Mouse (Mus musculus): ENCODE measurements at regions not wholly inside any gene's neighbourhood (a gene's known extent, or its start where the extent isn't known, plus 50 kb on each side); places are given as distances from the start of the nearest gene placed in this dataset.

DNA sequence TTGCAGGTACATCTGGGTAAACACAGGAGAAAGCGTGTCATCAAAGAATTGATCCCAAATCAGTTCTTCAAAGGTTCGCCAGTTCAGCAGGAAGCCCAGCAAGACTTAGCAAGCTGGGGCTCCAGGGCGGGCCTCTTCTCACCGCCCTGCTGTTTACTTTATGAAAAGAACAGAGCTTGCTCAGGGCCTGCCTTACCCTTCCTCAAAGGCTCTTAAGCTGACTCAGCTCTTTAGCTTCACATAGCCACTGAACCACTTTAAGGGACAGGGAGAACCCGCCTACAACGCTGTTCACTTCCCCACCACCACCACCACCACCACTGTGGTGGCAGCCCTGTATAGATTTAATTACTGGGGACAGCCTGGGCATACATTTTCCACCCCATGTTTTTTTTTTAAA lies 148.5 kb downstream of the Clic5 start:
- no peak for DNase-seq (ENCODE audit: low spot score in 2 of 2)

DNA sequence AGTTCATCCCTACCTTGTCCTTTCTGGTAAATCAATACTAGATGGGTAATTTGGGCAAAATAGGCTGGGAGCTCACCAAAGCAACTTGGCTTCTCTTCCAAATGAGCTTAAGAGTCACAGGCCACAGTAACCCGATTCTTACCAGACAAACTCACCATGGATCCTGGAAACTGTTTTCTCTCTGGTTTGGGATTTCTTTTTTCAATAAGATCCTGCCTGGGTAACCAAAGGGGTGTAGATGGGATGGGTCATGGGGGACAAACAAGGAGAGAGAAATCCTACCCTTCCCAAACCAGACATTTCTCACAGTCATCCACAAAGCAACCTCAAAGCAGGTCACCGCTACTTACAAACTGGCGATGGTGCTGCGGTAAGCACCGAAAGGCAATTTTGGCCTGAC lies 148.9 kb downstream of the Clic5 start:
- DNase-seq (ENCODE audit: low spot score in 2 of 2): no peak

DNA sequence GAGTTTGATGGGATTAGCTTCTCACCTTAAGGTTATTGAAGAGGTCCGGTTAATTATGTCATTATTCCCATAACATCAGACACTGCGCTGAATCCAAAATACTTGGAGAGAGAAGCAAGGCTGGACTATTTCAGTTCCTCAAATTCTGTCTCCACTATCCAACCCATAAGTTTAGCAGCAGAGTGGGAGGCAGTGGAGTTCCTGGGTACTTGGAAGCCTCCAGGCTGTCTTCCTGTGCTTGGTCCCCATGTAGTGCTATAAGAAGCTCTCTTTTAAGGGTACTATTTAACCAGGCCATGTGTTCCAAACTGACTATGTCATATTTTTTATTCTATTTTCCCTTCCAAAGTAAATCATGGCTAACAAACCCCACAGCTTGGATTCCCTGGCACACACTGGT lies 156.2 kb downstream of the Clic5 start:
- DNase-seq (ENCODE audit: low spot score in 2 of 2): no peak

DNA sequence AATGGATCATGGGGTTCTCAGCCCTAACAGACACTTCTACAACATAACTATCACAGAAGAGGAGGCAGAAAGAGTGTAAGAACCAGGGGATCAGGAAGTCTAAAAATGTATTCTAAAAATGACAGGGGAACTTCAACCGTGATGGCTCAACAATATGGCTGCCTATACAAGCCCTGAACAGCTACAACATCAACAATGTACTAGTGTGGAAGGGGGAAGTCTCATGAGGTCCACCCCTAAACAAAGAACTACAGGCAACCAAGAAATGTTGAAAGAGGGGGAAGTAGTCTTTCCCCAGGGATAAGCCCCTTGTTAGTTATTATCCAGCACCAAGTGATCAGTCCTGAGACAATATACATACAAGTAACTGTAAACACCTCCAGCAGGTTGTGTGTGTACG lies 157.0 kb downstream of the Clic5 start:
- no peak for DNase-seq (ENCODE audit: low spot score in 2 of 2)

DNA sequence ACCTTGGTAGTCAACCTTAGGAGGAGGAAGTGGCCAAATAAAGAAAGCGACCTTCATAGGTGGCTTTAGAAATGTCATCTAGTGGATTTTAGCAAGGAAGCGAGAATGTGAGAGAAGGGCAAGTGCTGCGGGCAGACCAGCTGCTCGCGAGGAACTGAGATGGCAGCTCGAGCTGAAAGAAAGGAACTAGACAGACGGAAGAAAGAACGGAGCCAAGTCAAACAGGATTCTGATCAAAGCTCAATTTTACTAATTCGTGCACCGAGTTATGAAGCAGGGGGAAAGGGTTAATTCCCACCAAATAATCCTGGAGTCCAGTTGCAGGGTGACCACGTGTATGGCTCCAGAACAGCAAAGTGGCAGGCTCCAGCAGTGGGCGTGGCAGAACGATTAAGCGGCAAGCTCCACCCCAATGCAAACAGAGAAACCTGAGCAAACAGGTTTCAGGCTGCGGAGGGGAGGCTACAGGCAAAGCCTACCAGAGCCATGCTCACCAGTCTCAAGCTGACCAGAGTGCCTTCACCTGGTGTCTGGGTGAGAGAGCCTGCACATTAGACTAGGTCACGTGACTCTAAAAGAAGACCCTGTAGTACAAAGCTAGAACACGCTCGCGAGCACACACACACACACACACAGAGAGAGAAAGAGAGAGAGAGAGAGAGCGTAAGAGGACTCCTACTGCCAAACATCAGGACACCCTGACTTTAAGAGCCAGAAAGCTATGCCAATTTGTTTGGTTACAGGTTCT lies 162.0 kb downstream of the Clic5 start:
- no peak for DNase-seq (ENCODE audit: low spot score in 2 of 2)

DNA sequence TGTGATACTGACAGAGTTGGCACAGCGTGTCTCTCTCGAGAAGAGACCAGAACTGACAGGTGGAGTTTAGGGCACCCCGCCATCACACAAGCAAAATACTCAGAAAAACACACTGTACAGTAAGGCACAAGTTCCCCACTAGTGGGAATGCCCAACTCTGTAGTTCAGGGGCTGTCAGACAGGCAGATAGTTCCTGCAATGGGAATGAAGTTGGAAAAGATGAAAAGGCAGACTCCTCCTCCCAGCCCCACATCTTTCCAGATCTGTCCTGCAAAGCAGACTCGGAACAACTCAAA lies 162.5 kb downstream of the Clic5 start:
- DNase-seq (ENCODE audit: low spot score in 2 of 2): no peak

DNA sequence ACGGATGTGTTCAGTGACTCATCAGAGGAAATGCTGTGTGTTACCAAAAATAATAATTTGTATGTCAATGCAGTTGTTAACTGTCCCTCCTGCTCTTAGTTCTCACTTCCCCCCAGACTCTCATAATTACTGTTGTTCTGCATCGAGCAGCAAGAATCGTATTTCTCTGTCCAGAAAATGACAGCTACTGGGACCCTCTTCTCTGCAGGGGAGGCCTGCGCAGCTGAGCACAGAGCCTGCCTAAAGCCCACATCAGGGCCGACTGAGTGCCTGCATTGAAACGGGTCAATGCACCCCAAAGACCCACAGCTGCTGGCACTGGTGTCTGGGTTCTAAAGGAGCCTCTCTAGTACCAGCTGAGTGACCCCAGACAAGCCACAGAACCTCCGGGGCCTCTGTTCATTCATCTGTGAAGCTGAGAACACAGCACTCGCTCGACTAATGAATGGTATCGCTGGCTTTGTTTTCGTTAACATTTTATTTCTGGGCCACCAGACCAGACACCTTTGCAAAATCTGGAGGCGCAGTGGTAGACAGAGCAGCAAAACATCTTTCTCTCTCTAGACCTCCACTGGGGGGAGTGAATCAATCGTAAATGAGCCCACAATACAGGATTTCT lies 163.2 kb downstream of the Clic5 start:
- DNase-seq (ENCODE audit: low spot score in 2 of 2): peak in 1 of 2 experiments; percentile 1

DNA sequence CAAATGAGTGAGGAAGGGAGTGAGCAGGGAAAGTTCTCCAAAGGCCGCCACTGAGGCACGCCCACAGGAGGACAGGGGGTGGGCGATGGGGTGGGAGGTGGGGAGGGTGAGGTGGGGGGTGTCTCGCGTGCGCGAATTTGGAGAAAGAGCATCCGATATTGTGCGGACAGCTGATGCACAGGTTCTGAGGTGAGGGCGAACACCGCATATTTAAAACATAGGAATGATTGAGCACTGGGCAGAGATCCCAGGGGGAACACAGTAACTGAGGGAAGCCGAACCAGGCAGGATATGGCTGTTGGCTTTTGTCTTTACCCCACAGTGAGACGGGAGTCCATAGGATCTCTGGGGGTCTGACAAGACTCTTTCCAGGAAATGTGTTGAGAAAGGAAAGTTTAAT lies 163.8 kb downstream of the Clic5 start:
- DNase-seq (ENCODE audit: low spot score in 2 of 2): no peak

DNA sequence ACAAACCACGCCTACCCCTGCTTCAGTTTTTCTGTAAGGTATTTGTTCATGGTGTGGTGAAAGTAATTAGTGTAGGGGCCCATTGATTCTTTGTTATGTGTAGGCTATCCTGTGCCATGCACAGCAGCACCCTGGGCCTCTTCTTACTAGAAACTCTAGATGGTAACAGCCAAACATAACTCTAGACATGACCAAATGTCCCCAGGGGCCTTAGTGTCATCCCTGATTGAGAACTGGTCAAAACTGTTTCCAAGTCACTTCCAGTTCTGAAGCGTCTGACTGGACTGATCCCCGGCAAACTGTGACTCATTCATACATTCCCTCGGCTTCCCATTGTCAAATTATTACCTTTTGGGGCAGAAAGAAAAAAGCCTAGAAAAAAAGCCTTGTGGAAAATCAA lies 174.7 kb downstream of the Clic5 start:
- no peak for DNase-seq (ENCODE audit: low spot score in 2 of 2)

DNA sequence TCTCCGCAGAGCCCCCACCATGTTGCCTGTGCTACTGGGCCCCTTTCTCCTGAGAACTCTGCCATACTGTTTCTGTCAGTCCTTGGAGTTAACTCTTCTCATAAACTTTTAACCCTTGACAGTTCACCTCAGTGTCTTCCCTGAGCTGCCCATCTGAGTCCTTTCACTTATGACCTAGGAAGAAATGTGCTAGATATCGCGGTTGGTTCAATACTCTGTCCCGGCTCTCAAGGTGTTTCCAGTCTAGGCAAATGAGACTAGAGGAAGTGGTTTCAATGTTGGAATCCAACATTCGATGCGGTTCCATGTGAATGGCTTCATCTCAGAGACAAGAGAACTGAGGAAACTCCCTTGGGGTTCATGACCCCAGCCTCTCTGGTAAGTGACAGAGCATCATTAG lies 176.1 kb downstream of the Clic5 start:
- DNase-seq (ENCODE audit: low spot score in 2 of 2): no peak

DNA sequence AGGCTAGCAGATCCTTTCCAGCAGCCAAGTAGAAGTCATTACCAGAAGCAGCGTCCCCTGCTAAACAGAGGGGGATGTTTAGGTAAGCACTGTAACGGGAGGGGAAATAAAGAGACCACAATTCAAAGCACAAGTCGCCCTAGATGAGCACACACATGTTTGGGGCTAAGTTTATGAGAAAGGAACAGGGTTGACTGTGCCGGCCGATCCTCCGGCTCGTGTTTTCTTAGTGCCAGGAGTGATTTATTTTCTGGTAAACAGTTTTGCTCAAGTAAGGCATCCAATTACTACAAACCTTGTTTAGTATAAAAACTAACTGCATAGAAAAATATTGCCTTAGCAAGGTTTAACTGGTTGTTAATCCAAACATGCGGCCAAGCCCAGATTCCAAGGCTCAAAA lies 178.1 kb downstream of the Clic5 start:
- no peak for DNase-seq (ENCODE audit: low spot score in 2 of 2)

DNA sequence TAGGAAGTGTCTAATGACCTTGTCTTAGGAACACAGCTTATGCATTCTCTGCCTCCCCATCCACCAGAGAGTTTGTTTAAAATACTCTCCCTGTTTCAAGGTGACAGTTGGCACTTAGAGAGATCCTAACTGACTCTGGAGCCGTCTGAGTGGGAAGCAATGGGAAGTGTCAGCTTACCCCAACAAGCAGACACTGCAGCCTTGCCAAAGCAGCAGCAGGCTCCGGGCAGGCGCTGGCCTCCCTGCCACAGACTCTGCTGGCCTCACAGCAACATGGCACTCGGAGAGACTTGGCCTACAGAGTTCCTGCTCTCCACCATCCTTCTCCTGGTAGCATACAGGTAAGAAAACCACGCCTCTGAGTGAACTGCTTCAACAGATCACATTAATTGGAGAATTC lies 179.2 kb downstream of the Clic5 start:
- no peak for DNase-seq (ENCODE audit: low spot score in 2 of 2)

DNA sequence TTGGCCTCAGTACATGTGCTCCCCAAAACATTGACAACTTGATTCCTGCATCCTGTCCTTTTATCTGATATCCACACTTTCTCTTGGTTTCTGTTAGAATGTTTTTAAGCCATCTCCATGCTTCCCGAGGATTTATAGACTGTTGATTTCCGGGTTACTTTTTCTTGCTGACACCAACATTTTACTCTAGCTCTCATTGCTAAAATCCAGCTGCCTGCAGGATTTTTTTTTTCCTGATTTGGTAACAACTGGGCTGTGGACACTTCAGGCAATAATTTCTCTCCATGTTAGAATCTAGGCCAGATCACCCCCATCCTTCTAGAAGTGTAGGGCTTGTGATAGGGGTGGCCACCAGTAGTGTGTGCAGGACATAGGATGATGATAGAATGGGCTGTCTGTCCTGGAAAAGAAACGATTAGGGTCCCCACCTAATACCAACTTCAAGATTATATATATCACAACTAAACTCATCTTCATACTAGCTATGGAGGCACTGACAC lies 182.6 kb downstream of the Clic5 start:
- no peak for DNase-seq (ENCODE audit: low spot score in 2 of 2)

DNA sequence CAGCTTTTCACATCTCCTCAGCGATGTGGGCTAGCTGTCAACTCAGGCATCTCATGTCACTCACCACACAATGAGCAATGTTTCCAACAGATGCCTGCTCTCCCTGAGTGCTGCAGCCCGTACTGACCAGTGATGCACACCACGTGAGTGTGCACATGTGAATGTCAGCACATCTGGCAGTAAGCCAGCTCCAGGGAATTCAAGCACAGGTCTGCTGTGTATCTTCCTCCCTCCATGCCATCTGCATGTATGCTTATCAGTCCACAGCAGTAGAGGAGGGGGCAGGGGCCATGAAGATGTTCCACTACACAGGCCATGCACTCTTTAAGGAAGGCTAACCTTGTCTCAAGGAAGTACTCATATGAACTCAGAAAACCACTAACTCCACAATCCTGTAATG lies 183.2 kb downstream of the Clic5 start:
- no peak for DNase-seq (ENCODE audit: low spot score in 2 of 2)

DNA sequence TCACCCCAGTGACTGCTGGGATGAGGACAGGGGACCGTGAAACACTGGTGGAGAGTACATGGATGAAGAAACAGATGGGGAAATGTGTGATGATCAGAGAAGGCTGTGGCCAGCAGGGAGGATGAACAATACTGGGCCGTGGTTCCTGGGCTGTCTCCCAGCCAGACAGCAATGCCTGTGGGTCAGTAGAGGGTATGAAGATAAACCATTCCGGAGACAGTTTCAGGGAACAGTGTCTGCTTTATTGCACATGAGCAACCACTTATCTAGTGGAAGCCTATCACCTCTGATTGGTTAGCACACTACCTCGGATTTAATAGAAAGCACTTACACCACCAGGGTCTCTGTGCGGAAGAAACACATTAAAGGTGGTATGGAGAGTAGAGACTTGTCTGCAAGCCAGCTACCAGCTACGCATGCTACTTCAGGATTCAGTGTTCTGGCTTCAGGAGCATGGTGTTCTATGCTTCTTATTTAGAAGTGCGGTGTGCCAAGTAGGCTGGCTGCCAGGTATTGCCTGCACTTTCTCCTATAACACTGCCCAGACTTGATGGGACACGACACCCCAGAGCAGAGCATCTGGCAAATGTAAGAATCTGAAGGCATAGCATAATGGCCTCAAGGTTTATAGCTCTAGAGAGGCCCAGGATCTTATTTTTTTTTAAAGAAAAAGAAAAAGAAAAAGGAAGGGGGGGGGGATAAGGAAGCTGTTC lies 185.5 kb downstream of the Clic5 start:
- no peak for DNase-seq (ENCODE audit: low spot score in 2 of 2)

DNA sequence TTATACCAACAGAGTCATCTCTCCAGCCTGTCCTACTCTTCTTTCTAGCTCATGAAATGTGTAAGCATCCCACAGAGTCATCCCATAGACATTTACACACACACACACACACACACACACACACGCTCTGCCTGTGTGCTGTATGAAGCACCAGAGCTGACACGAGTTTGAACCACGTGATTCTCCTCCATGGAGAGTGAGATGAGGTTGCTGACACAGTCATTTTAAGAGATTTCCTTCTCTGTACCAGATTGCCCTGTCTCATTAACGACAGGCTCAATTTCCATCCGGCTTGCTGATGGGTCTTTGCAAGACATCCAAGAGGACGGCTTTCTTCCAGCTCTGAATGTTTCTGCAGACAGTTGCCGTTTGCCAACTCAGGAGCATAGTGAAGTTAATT lies 190.0 kb downstream of the Clic5 start:
- no peak for DNase-seq (ENCODE audit: low spot score in 2 of 2)

DNA sequence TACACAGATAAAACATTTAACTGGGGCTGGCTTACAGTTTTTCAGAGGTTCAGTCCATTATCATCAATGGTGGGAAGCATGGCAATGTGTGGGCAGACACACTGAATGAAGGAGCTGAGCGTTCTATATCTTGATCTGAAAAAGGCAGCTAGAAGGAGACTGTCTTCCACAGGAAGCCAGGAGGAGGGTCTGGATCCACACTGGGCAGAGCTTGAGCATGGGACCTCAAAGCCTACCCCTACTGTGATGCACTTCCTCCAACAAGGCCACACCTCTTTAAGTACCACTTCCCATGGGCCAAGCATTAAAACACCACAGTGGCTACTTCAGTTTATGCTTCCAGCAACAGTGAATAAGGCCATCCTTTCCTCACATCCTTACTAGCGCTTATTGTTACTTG lies 200.5 kb downstream of the Clic5 start:
- DNase-seq (ENCODE audit: low spot score in 2 of 2): no peak

DNA sequence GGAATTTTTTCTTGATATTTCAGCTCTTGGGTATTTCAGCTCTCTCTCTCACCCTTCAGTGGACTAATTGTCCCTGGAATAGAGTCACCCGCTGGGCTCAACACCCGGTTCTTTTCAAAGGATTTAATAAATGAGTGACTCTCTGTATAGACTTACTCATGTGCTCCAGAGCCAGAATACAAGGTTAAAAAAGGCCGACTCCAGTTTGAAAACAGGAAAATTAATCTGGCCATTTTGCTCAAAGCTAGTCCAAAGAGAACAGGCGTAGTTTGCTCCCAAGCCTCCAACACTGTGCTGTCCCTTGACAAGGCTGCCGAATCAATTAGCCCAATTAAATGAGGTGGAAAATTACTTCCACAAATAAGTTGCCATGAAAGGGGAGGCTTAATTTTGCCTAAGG lies 209.4 kb downstream of the Clic5 start:
- no peak for DNase-seq (ENCODE audit: low spot score in 2 of 2)

DNA sequence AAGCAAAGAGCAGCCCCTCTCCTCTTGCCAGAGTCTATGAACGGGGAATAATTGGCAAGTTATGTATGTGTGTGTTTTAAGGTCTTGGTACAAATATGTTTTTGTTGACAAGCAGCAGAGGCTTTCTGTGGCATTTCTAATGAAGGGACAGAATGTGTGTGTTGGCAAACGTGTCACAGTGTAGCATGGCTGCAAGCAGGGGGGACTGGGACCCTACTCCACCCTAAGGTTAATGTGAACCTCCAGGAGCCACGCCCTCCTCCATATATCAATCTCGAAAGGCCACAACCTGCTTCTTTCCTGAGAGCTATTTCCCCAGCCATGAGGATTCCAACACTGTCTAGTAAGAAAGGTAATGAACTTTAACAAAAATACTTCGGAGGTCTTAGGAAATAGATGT lies 209.8 kb downstream of the Clic5 start:
- no peak for DNase-seq (ENCODE audit: low spot score in 2 of 2)

DNA sequence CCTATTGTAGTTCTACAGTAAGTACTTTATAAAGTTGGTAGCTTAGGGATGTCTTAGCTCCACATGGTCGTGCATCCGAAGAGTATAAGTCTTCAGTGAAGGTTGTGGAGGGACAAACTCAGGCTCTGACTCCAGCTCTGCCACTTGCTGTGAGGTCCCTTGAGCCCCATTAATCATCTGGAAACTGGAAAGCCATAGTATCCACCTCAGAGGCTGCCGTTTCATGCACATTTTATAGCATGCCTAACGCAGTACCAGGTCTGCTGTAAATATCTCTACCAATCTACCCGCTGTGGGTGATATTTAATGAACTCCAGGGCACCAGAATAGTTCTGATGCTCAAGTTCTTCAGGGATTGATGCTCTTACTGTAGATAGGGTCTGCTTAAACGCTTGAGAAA lies 216.5 kb downstream of the Clic5 start:
- DNase-seq (ENCODE audit: low spot score in 2 of 2): no peak

DNA sequence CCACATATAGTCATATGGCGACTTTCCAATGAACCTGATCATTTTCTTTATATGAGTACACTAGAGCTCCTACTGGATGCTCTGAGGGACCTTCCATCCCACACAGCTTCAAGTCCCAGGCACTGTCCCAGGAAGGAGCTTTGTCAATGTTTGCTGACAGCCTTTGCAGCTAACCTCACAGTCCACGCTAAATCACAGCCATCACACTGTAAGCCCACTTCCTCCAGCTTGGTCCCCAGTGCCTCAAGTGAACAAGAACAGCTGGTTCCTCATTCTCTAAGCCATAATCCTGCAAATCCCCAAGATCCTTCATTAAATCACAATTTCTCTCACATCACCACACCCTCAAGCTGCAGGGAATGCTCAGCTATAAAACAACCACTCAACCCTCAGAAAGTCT lies 222.6 kb downstream of the Clic5 start:
- DNase-seq (ENCODE audit: low spot score in 2 of 2): no peak

DNA sequence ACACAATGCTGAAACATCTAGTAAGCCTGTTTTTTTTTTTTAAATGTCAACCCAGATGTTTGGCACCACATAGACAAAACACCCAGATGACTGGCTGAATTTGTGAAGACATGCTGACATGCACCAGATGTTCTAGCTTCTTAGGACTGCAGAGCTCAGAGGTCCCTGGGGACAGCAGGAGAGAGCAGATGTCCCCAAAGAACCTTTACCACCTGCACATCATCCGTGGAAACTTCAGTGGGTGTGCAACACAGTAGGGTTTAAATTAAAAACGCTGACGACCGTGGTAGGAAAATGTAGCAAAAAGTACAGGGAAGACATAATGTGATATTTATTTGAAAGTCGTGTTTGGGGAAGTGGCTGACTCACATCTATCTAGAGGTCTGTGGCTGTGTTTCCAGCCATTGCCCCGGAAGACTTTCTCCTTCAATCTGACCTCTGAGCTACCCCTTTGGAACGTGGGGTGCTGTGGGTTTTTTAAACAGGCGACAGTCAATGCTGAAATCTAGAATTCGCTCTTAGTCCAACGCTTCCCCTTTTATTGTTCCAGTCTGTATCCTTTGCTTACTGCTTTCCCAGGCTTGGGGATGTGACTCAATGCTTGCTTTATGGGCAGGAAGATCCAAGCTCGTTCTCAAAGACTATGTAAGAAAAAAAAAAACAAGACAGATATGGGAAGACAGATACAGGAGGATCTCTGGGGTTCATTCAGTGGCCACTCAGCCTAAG lies 230.5 kb downstream of the Clic5 start:
- DNase-seq (ENCODE audit: low spot score in 2 of 2): no peak

DNA sequence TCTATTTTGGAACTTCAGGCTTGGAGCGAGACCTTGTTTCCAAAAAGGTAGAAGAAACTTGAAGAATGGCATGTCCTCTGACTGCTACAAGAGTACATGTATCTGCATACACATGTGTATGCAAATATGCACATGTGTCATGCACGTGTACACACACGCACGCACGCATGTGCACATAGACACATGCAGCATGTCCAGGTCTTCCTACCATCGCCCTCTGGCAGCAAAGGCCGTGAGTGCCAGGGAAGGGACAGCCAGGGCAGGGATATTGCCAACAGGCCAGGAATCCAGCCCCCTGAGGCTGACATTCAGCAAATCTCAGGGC lies 231.0 kb downstream of the Clic5 start:
- no peak for DNase-seq (ENCODE audit: low spot score in 2 of 2)
